Mouse (Mus musculus): ENCODE results near the gene Tgm4. TPM values are rescaled to one million over a fixed set of nuclear protein-coding genes. Genes with fewer than 3 reads are reported as not detected.

The Tgm4 gene
- polyA plus RNA-seq, 1 experiment, result not detected

DNA sequence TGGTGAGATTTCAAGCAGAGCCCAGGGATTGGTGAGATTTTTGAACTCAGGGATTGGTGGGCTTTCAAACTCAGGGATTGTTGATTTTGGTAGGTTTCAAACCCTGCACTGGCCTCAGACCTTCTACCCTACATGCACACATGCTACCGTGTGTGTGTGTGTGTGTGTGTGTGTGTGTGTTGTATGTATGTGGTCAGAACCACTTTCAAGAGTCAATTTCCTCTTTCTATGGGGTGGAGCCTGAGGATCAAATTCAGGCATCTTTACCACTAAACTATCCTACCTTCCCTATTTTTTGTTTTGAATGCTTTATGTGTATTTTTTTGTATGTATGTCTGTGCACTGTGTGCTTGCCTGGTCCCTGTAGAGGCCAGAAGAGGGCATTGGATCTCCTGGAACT lies 13.1 kb downstream of the Tgm4 start:
- Histone ChIP-seq H3K4me3 (ENCODE audit: insufficient read depth, low read length) (no peak overlapping the region), H3K4me1 (ENCODE audit: control insufficient read depth, insufficient read depth, low read length) (peaks cover 3% of the 10 kb centered on the region; the same call in 1 of the 2 replicates), H3K27ac (ENCODE audit: insufficient read depth, low read depth, low read length) (no peak overlapping the region)
- TF ChIP-seq POLR2A (IDR thresholded peaks at IDR 0.05; ENCODE audit: borderline replicate concordance, low read depth, low read length) (no peak), CTCF (IDR thresholded peaks at IDR 0.05; ENCODE audit: low read depth, low read length) (no peak)

GRCm38 (mm10) chr9:123058724-123059292 lies 24.3 kb downstream of the Tgm4 start:
- Histone ChIP-seq H3K27ac (ENCODE audit: insufficient read depth, low read depth, low read length) (peak overlapping the region; percentile 30; the same call in 1 of the 2 replicates), H3K4me1 (ENCODE audit: control insufficient read depth, insufficient read depth, low read length) (peaks cover 14% of the 10 kb centered on the region), H3K4me3 (ENCODE audit: insufficient read depth, low read length) (no peak overlapping the region)
- TF ChIP-seq POLR2A (IDR thresholded peaks at IDR 0.05; ENCODE audit: borderline replicate concordance, low read depth, low read length) (no peak), CTCF (IDR thresholded peaks at IDR 0.05; ENCODE audit: low read depth, low read length) (no peak)

- TF ChIP-seq POLR2A (IDR thresholded peaks at IDR 0.05; ENCODE audit: borderline replicate concordance, low read depth, low read length), result no peak
- TF ChIP-seq CTCF (IDR thresholded peaks at IDR 0.05; ENCODE audit: low read depth, low read length), result no peak
- H3K4me1 ChIP-seq (ENCODE audit: control insufficient read depth, insufficient read depth, low read length), result peaks cover 14% of the 10 kb centered on the region
- H3K27ac ChIP-seq (ENCODE audit: insufficient read depth, low read depth, low read length), result no peak overlapping the region
- no peak overlapping the region for H3K4me3 ChIP-seq (ENCODE audit: insufficient read depth, low read length)
Measured at GRCm38 (mm10) chr9:123060172-123060571, 25.6 kb downstream of the Tgm4 start.

- Histone ChIP-seq H3K4me3 (ENCODE audit: insufficient read depth, low read length) (no peak overlapping the region), H3K4me1 (ENCODE audit: control insufficient read depth, insufficient read depth, low read length) (no peaks in the 10 kb centered on the region), H3K27ac (ENCODE audit: insufficient read depth, low read depth, low read length) (no peak overlapping the region)
- TF ChIP-seq CTCF (IDR thresholded peaks at IDR 0.05; ENCODE audit: low read depth, low read length) (no peak), POLR2A (IDR thresholded peaks at IDR 0.05; ENCODE audit: borderline replicate concordance, low read depth, low read length) (no peak)
Measured at GRCm38 (mm10) chr9:123079149-123079548, 44.6 kb downstream of the Tgm4 start.

GRCm38 (mm10) chr9:123080355-123080754 lies 45.8 kb downstream of the Tgm4 start:
- no peak overlapping the region for H3K27ac ChIP-seq (ENCODE audit: insufficient read depth, low read depth, low read length)
- no peaks in the 10 kb centered on the region for H3K4me1 ChIP-seq (ENCODE audit: control insufficient read depth, insufficient read depth, low read length)
- H3K4me3 ChIP-seq (ENCODE audit: insufficient read depth, low read length), result no peak overlapping the region
- TF ChIP-seq POLR2A (IDR thresholded peaks at IDR 0.05; ENCODE audit: borderline replicate concordance, low read depth, low read length), result no peak
- TF ChIP-seq CTCF (IDR thresholded peaks at IDR 0.05; ENCODE audit: low read depth, low read length), result no peak

GRCm38 (mm10) chr9:123080796-123081195 lies 46.3 kb downstream of the Tgm4 start:
- TF ChIP-seq POLR2A (IDR thresholded peaks at IDR 0.05; ENCODE audit: borderline replicate concordance, low read depth, low read length) (no peak), CTCF (IDR thresholded peaks at IDR 0.05; ENCODE audit: low read depth, low read length) (no peak)
- Histone ChIP-seq H3K27ac (ENCODE audit: insufficient read depth, low read depth, low read length) (no peak overlapping the region), H3K4me1 (ENCODE audit: control insufficient read depth, insufficient read depth, low read length) (no peaks in the 10 kb centered on the region), H3K4me3 (ENCODE audit: insufficient read depth, low read length) (no peak overlapping the region)

- Histone ChIP-seq H3K4me3 (ENCODE audit: insufficient read depth, low read length) (no peak overlapping the region), H3K27ac (ENCODE audit: insufficient read depth, low read depth, low read length) (no peak overlapping the region), H3K4me1 (ENCODE audit: control insufficient read depth, insufficient read depth, low read length) (peaks cover 2% of the 10 kb centered on the region; the same call in 1 of the 2 replicates)
- TF ChIP-seq CTCF (IDR thresholded peaks at IDR 0.05; ENCODE audit: low read depth, low read length), result no peak
- TF ChIP-seq POLR2A (IDR thresholded peaks at IDR 0.05; ENCODE audit: borderline replicate concordance, low read depth, low read length), result no peak
Measured at GRCm38 (mm10) chr9:123085373-123085772, 50.8 kb downstream of the Tgm4 start.

GRCm38 (mm10) chr9:123087558-123087957 lies 53.0 kb downstream of the Tgm4 start:
- TF ChIP-seq POLR2A (IDR thresholded peaks at IDR 0.05; ENCODE audit: borderline replicate concordance, low read depth, low read length), result no peak
- no peak for TF ChIP-seq CTCF (IDR thresholded peaks at IDR 0.05; ENCODE audit: low read depth, low read length)
- Histone ChIP-seq H3K27ac (ENCODE audit: insufficient read depth, low read depth, low read length) (no peak overlapping the region), H3K4me1 (ENCODE audit: control insufficient read depth, insufficient read depth, low read length) (peaks cover 16% of the 10 kb centered on the region), H3K4me3 (ENCODE audit: insufficient read depth, low read length) (no peak overlapping the region)

GRCm38 (mm10) chr9:123090844-123091243 lies 56.3 kb downstream of the Tgm4 start:
- TF ChIP-seq CTCF (IDR thresholded peaks at IDR 0.05; ENCODE audit: low read depth, low read length) (no peak), POLR2A (IDR thresholded peaks at IDR 0.05; ENCODE audit: borderline replicate concordance, low read depth, low read length) (no peak)
- H3K27ac ChIP-seq (ENCODE audit: insufficient read depth, low read depth, low read length), result no peak overlapping the region

DNA sequence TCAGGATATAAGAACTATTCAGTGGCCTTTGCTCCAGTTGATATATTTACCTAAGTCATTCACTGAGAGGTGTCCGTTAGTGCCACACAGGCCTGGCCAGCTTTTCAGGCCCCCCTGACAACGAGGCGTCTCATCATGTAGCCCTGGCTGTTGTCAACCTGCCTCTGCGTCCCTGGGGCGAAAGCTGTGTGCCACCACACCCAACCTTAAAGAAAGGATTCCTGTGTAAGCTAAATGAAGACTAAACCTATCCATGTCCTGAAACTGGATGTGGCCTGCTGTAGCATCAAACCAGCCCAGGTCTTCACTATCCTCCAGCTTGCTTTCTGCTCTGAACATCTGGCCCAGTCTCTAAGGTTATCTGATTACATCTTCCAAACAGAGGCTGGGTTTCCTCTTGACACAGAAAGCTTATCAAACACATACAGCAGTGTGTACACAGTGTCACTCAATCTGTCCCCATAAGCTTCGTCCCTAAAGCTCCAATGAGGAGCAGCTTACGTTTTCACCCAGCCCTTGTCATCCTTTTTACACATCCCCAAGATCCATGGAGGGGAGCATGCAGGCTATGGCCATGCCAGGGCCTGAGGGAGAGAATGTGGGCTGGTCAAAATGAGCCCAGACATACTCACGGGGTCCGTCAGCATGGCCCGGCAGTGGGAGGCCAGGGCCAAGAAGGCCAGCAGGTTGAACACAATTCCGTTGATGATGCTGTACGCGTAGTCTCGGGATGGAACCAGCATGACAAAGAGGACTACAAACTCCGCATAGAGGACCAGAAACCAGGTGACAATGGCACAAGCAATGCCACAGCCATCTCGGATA lies 65.3 kb downstream of the Tgm4 start:
- TF ChIP-seq CTCF (IDR thresholded peaks at IDR 0.05; ENCODE audit: low read depth, low read length), result no peak
- TF ChIP-seq POLR2A (IDR thresholded peaks at IDR 0.05; ENCODE audit: borderline replicate concordance, low read depth, low read length), result no peak
- no peak overlapping the region for H3K4me3 ChIP-seq (ENCODE audit: insufficient read depth, low read length)
- no peak overlapping the region for H3K27ac ChIP-seq (ENCODE audit: insufficient read depth, low read depth, low read length)
- H3K4me1 ChIP-seq (ENCODE audit: control insufficient read depth, insufficient read depth, low read length), result no peaks in the 10 kb centered on the region

More at GRCm38 (mm10) chr9:123090844-123091243, 56.3 kb downstream of the Tgm4 start:
- Histone ChIP-seq H3K4me3 (ENCODE audit: insufficient read depth, low read length) (no peak overlapping the region), H3K4me1 (ENCODE audit: control insufficient read depth, insufficient read depth, low read length) (peaks cover 16% of the 10 kb centered on the region)
